Mouse (Mus musculus) hindbrain, embryonic 10.5 days (tissue): ENCODE data around the gene Trim68. TPM values are rescaled to one million over a fixed set of nuclear protein-coding genes. Genes with fewer than 3 reads are reported as not detected.

Experiments used
- DNase-seq: peaks from one replicate; pipeline ENCODE4 v3.0.0-alpha.2; 2017; ENCODE audit warnings: low spot score
- H3K27ac ChIP-seq: fragments of 300-500 bp; sonication (generic); 2 replicates; pipeline ENCODE4 v1.5.1; 2016; ENCODE audit warnings: mild to moderate bottlenecking, moderate library complexity
- H3K27me3 ChIP-seq: fragments of 300-500 bp; sonication (generic); 2 replicates; pipeline ENCODE4 v1.6.1; 2016; ENCODE audit warnings: mild to moderate bottlenecking; ENCODE audit not compliant: poor library complexity, insufficient read depth, severe bottlenecking
- H3K36me3 ChIP-seq: fragments of 300-500 bp; sonication (generic); 2 replicates; pipeline ENCODE4 v1.6.1; 2016; ENCODE audit warnings: mild to moderate bottlenecking, moderate library complexity
- H3K4me1 ChIP-seq: fragments of 300-500 bp; sonication (generic); replicated peaks from 2 replicates; pipeline ENCODE4 v1.6.1; 2016; ENCODE audit warnings: mild to moderate bottlenecking
- H3K4me3 ChIP-seq: fragments of 300-500 bp; sonication (generic); 2 replicates; pipeline ENCODE4 v1.5.1; 2016; ENCODE audit warnings: mild to moderate bottlenecking, moderate library complexity
- H3K9me3 ChIP-seq: fragments of 300-500 bp; sonication (generic); 2 replicates; pipeline ENCODE4 v1.6.1; 2016; ENCODE audit warnings: mild to moderate bottlenecking, moderate library complexity
- whole genome bisulfite sequencing: fragments of 180-500 bp; shearing (Covaris S2); methylation state at CpG from one replicate; pipeline ENCODE4 v1.1.7; 2016; 5-methylcytosine and 5-hydroxymethylcytosine counted together
- polyA plus RNA-seq: library from polyadenylated mRNA; unstranded; fragments of >200 nt; fragmentation: Nextera tagmentation; extraction: Ambion mirVana; gene quantifications from 2 replicates; pipeline ENCODE4 v1.2.1, GENCODE M21; 2016

Gene Trim68
- polyA plus RNA-seq, 1 experiment from 2014 or later, result 9.6 TPM

- DNase-seq, result no peak
- no peaks in the 10 kb centered on the region for H3K36me3 ChIP-seq
- 83% methylated on average over 1 of the region's 1 CpGs for WGBS
- H3K27ac ChIP-seq, result no peak within 1 kb of the TSS
- no peaks in the 10 kb centered on the region for H3K27me3 ChIP-seq
- H3K9me3 ChIP-seq, result no peaks in the 10 kb centered on the region
- no peaks in the 10 kb centered on the region for H3K4me1 ChIP-seq
- no peak within 1 kb of the TSS for H3K4me3 ChIP-seq
Observed at GRCm38 (mm10) chr7:102638132-102638531, 49.0 kb downstream of the Trim68 start, which contains the start of gene Olfr554. Gene Olfr554, plus strand, starts transcription at chr7:102638432.

- Histone ChIP-seq H3K27ac (no peak overlapping the region), H3K4me1 (no peaks in the 10 kb centered on the region), H3K4me3 (no peak overlapping the region), H3K9me3 (no peaks in the 10 kb centered on the region), H3K27me3 (no peaks in the 10 kb centered on the region), H3K36me3 (no peaks in the 10 kb centered on the region)
- DNase-seq, result no peak
- WGBS, result 35% methylated on average over 3 of the region's 3 CpGs
Observed at GRCm38 (mm10) chr7:102636665-102637064, 50.5 kb downstream of the Trim68 start.

Other genes with a start within 250 kb of the Trim68 start
- 213 and 259 TPM in 2 replicates for gene Rrm1, start 245.6 kb downstream of the Trim68 start, polyA plus RNA-seq
- 0.40 and 0.67 TPM in 2 replicates for gene Olfr543, start 205.6 kb downstream of the Trim68 start, polyA plus RNA-seq
- 0.06 and 0.10 TPM in 2 replicates for gene Olfr544, start 199.0 kb downstream of the Trim68 start, polyA plus RNA-seq
- gene Olfr545, start 187.8 kb downstream of the Trim68 start, polyA plus RNA-seq, result 0.11 and 0.29 TPM in 2 replicates
- not detected in 2 replicates for gene Olfr547, start 152.6 kb downstream of the Trim68 start, polyA plus RNA-seq
- not detected in 2 replicates for gene Olfr548-ps1, start 146.4 kb downstream of the Trim68 start, polyA plus RNA-seq
- gene Olfr549, start 137.5 kb downstream of the Trim68 start, polyA plus RNA-seq, result not detected in 2 replicates
- gene Trim21, start 121.8 kb downstream of the Trim68 start, polyA plus RNA-seq, result 0.37 and 0.42 TPM in 2 replicates
- not detected in 2 replicates for gene Olfr550, start 115.9 kb downstream of the Trim68 start, polyA plus RNA-seq
- gene Olfr551, start 95.4 kb downstream of the Trim68 start, polyA plus RNA-seq, result not detected in 2 replicates
- gene Olfr552, start 89.6 kb downstream of the Trim68 start, polyA plus RNA-seq, result not detected in 2 replicates
- gene Olfr553, start 69.1 kb downstream of the Trim68 start, polyA plus RNA-seq, result not detected in 2 replicates
- not detected in 2 replicates for gene Olfr554, start 48.9 kb downstream of the Trim68 start, polyA plus RNA-seq
- not detected in 2 replicates for gene Olfr555, start 28.5 kb downstream of the Trim68 start, polyA plus RNA-seq
- gene Olfr556, start 22.4 kb downstream of the Trim68 start, polyA plus RNA-seq, result not detected in 2 replicates
- gene Olfr557, start 8.6 kb upstream of the Trim68 start, polyA plus RNA-seq, result not detected in 2 replicates
- 0.06 and 0.10 TPM in 2 replicates for gene Olfr558, start 14.9 kb upstream of the Trim68 start, polyA plus RNA-seq
- not detected in 2 replicates for gene Olfr33, start 31.7 kb upstream of the Trim68 start, polyA plus RNA-seq
- gene Olfr559, start 40.2 kb upstream of the Trim68 start, polyA plus RNA-seq, result not detected in 2 replicates
- not detected in 2 replicates for gene Olfr560, start 72.0 kb upstream of the Trim68 start, polyA plus RNA-seq
- 0.07 TPM in 1 of 2 replicates, not detected in the other for gene Olfr78, start 72.1 kb upstream of the Trim68 start, polyA plus RNA-seq
- gene Olfr561, start 83.9 kb upstream of the Trim68 start, polyA plus RNA-seq, result 0.24 TPM in 1 of 2 replicates, not detected in the other
- gene Olfr564, start 116.2 kb upstream of the Trim68 start, polyA plus RNA-seq, result not detected in 2 replicates
- gene Olfr566, start 171.4 kb upstream of the Trim68 start, polyA plus RNA-seq, result not detected in 2 replicates
- gene Olfr568, start 189.8 kb upstream of the Trim68 start, polyA plus RNA-seq, result not detected in 2 replicates
- gene Olfr569, start 203.6 kb upstream of the Trim68 start, polyA plus RNA-seq, result not detected in 2 replicates
- not detected in 2 replicates for gene Olfr570, start 207.2 kb upstream of the Trim68 start, polyA plus RNA-seq
- gene Olfr571, start 230.2 kb upstream of the Trim68 start, polyA plus RNA-seq, result 0.03 TPM in 1 of 2 replicates, not detected in the other
- gene Olfr572, start 237.1 kb upstream of the Trim68 start, polyA plus RNA-seq, result not detected in 2 replicates